Mouse (Mus musculus) cortical plate, adult 2 months (tissue): ENCODE measurements around the gene Zfp763.

Source experiments
- CTCF ChIP-seq: fragments of 200-500 bp; IDR thresholded peaks from 2 replicates; pipeline ENCODE4 v1.5.1; 2011; ENCODE audit warnings: mild to moderate bottlenecking, control low read depth, low read length; ENCODE audit not compliant: insufficient read depth; ENCODE audit errors: extremely low read depth
- POLR2A ChIP-seq: fragments of 200-500 bp; IDR thresholded peaks from 2 replicates; pipeline ENCODE4 v1.6.1; 2011; ENCODE audit warnings: mild to moderate bottlenecking, low read length, control low read depth; ENCODE audit not compliant: insufficient read depth; ENCODE audit errors: extremely low read depth

DNA sequence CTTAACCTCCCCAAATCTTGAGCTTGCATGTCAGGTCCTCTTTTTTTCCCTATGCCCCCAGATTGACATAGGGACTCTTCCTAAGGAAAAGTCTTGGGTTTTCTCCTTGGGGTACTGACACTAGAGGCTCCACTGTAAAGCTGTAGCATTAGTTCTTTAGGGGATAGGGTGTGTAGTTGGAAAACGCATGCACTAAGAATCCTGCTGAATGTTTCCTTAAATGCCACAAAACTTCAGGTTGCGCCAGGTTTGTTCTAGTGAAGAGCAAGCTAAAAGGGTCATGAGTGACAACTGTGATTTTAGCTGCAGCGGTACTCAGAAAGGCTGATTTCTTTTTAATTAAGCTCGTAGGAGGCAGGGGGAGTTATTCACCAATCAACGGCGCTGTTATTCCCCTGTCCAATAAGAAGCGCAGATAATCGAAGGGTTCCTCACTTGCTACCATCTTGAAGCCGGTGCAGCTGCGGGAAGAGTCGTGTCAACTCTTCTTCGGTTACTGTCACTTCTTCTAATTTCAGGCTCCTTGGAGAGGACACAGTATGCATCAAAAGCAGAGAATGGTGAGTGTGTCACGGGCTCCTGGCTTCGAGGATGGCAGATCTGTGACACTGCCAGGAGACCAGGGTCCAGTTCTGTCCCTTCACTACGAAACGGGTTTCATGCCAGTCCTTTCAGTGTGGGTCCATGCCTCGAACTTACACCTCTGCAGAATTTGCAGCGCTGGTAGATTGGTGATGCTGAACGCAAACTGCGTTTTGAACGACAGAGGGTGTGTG is 40.3 kb downstream of the Zfp763 start, which contains the start of gene Zfp952:
- TF ChIP-seq CTCF = no peak
- peak; percentile 77 for TF ChIP-seq POLR2A
